Mouse (Mus musculus): ENCODE measurements around the gene Rmnd5b. TPM values are rescaled to one million over a fixed set of nuclear protein-coding genes. Genes with fewer than 3 reads are reported as not detected.
"Not testable (repeated sequence)": the region's sequence is repeated elsewhere in the genome, so short reads cannot be mapped to it uniquely, and the experiment has no call there.

Gene Rmnd5b
- total RNA-seq, 4 experiments from 2014 or later: 52.4 to 58.6 (median 55.4) TPM

DNA sequence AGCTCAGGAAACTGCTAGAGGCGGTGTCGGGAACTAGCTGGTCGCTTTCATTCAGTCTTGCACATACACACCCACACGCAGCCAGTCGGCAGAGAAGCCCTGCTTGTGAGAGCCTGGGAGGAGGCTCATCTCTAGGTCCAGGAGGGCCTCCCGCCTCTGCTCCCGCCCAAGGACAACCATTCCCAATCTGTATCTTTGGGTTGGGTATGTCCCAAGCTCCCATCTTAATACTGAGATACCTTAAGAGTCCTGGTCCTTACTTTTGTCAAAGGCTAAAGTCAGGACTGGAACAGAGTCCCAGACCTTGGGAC is 14.1 kb upstream of the Rmnd5b start:
- no peak for DNase-seq (ENCODE audit: low spot score in 2 of 2)

DNA sequence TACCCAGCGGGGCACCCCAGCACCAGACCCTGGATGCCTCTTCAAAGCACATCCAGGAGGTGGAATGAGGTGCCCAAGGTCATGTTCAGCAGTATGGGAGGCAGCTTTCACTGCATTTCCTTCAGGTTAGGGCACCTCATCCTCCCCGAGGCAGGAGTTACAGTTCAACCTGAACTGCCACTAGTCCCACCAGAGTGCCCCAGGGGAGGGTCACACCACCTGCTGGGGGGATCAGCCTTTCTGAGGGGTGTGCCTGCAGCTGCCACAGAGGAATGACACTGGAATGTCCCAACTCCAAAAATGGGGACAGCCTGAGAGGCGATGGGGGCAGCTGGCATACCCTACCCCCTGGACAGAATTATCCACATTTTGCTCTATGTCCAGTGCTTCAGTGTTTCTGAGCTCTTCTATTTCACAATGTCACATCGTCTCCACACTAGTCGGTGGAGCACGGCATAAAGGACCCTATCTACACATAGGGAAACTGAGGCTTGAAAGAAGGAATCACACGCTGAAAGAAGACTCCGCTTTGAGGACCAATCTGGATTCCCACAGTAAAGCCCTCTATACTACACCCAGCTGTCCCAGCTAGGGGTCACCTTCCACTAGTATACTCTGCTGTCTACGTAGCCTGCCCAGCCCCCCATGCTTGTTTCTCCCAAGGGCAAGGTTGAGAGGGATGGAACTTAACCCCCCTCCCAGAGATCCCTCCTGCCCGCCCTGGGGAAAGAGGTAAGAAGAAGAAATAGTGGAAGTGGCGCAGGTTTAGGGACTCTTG is 13.6 kb upstream of the Rmnd5b start:
- DNase-seq (ENCODE audit: low spot score in 2 of 2): no peak

DNA sequence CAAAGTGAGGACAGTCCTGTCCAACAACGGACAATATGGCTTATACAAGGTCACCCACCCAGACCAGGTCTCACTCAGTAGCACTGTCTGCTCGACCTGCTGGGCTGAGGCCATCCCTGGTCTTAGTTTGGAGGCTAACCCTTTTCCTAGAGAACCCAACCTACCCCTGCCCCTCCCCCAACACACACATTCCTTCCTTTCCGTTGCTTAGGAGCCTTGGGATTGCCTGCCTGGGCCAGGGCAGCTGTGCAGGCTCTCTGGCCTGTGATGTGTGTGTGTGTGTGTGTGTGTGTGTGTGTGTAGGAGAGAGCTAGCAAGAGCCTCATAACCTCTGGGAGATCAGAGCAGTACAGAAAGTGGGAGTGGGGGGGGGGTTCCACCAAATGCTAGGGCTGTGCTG is 12.9 kb upstream of the Rmnd5b start:
- no peak for DNase-seq (ENCODE audit: low spot score in 2 of 2)

DNA sequence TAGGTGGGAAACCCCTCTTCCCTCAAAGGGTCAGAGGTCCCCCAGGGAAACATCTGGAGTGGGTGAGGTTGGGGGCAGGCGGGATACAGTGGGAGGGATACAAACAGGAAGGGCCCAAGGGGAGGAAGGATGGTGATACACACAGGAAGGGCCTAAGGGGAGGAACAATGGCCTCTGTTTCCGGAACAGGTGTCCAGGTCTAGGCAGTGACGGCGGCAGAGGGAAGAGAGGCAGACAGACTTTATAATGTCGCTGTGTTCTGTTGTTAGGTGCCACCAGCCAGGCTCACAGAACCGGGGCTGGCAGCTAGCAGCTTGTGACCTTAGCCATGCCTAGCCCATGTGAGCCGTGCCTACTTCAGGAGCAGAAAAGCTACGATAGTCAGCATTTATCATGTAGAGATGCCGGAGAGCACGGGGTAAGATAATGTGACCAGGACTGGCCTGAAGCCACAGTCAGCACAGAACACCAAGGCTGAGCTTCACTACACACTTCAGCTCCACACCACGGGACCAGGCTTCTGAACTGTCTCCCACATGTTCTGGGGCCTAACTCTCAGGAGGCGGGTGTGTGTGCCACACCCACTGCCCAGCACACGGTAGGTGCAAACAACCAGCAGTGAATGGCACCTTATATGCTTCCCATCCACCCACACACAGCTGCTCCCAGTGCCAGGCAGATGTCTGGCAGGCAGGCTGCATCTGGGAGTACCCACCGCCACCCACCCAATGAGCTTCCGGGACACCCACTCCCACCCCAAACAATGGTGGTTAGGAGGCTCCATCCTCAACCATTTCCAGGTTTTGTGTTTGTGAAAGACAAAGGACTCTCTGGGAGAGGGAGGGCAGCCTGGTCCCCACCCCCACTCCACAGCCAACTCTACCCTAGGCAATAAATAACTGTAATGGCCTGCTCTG is 11.3 kb upstream of the Rmnd5b start:
- no peak for DNase-seq (ENCODE audit: low spot score in 2 of 2)

DNA sequence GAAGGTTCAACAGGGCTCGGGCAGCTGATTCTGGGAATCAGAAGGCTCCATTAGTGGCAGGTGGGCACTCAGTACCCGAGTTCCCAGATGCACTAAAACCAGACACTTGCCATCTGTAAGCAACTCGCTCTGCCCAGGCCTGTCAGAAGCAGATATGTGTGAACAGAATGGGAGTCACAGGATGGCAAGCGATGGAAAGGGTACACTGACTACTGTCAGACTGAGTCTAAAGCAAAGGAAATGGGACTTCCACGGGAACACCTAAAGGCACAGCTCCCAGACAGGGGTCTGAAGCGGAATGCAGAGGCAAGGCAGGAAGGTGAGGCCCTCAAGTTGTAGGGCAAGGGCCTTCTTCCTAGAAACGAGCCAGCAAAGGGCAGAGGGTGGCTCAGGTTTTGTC is 10.5 kb upstream of the Rmnd5b start:
- DNase-seq (ENCODE audit: low spot score in 2 of 2): peak in 1 of 2 experiments; percentile 2

DNA sequence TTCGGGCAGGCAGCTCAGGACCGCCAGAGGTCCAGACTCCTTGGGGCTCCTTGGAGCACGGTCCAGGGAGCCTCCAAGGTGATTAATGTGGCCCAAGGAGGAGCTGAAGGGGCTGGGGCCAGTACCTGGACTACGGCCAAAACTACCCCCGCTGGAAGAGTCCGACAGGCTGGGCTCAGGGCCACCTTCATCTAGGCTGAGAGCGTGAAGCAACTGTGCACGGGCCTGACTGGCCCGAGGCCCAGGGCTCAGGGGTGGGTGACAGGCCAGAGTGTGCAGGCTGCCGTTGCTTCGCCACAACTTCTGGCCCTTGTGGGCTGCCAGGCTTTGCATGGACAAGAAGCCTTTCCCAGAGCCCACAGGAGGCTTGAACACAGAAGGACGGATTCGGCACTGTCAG is 9.6 kb upstream of the Rmnd5b start:
- DNase-seq (ENCODE audit: low spot score in 2 of 2): no peak

DNA sequence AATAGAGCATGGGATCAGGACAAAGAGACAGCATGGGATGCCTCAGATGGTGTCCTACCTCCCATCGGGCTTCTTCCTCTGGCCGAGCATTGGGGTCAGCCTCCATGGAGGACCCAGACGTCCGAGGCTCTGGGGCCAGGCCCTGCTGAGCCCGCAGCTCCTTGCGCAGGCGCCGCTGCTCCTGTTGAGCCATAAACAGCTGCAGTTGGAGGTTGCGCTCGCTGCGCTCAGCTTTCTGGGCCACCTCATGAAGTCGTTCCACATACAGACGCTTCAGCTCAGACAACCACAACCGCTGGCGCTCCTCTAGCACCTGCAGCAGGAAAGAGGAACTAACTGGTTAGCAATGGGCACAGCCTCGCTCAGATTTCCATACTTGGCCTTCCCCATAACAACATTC is 8.5 kb upstream of the Rmnd5b start:
- DNase-seq (ENCODE audit: low spot score in 2 of 2): no peak

DNA sequence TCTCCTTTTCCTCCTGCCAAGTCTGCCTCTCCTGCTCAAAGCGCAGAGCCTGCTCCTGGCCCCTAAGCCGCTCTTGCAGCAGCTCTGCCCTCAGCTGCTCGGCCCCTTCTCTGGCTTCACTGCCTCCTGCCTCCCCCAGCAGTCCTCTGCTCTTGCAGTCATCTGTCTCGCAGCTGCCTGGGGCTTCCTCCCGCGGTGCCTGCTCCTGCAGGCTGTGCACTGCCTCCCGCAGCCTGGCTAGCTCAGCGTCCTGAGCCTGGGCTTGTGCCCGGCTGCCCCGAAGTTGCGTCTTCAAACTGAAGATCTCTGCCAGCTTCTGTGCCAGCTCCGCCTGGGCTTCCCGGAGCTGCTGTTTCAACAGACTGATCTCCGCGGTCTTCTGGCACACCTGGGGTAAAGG is 8.1 kb upstream of the Rmnd5b start:
- DNase-seq (ENCODE audit: low spot score in 2 of 2): no peak

DNA sequence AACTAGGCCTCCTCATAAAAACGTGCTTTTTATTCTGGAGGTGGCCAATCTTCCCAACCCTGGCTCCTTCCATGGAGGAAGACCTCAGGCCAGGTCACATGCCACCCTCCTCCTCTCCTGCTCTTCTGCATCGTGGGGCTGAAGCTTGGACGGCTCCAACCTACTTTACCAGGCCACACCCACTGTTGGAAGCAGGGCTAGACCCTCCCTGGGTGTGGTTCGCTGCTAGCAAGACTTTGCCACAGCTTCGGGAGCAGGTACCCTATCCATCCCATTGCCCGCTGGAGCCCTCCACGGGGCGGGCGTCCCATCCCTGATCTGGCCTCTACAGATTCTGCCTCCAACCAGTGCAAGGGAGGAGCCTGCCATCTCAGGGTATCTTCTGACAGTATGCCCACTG is 7.5 kb upstream of the Rmnd5b start:
- no peak for DNase-seq (ENCODE audit: low spot score in 2 of 2)

DNA sequence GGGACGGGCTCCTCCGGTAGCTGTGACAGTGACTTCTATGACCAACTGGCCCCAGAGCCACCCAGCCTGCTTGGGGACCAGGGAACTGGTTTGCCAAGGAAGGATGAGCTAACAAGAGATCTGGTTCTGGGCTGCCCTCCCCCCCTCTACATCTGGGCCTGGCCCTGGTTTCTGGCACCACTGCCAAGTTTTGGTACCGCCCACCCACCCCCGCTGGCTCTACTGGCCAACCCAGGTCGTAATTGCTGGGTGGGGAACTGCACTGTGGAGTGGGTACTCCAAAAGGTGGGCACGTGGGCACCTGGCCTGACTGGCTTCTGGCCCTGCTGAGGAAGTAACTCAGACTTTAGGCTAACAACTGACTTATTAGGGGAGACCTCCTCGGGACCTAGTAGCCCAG is 5.1 kb upstream of the Rmnd5b start:
- DNase-seq (ENCODE audit: low spot score in 2 of 2): no peak

DNA sequence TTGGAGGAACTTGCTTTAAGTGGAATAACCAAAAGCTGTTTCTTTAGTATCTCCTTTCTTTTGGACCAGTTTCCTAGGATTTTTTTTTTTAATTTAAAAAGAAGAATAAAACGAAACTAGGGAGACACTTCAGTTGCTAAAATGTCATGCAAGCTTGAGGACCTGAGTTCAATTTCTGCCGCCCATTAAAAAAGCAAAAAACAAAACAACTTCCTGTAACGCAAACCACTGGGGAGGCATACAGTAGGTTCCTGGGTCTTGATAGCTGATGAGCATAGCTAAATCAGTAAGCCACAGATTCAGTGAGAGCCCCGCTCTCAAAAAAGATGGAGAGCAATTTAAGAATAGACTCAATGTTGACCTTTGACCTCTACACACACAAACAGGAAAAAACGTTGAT is 2.8 kb upstream of the Rmnd5b start:
- no peak for DNase-seq (ENCODE audit: low spot score in 2 of 2)

DNA sequence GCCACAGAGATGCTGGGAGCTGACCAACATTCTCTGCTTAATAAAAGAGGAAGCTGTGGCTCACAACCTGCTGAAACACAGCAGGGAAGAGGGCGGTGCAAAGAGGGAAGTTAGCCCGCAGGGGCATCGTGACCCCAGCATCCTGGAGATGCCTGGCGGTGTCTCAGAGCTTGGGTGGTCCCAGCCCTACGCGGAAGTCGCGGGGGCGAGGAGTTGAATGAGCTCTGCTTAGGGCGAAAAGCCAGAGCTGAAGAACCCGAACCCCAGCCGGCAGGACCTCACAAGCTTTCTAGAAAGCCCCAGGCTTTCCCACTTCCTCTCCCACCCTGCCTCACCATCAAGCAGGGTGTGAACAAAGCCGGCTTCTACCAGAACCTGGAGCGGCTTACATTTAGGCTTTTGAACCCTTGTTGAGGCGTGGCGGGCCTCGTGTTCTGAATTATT is 2.3 kb upstream of the Rmnd5b start:
- DNase-seq (ENCODE audit: low spot score in 2 of 2): no peak

DNA sequence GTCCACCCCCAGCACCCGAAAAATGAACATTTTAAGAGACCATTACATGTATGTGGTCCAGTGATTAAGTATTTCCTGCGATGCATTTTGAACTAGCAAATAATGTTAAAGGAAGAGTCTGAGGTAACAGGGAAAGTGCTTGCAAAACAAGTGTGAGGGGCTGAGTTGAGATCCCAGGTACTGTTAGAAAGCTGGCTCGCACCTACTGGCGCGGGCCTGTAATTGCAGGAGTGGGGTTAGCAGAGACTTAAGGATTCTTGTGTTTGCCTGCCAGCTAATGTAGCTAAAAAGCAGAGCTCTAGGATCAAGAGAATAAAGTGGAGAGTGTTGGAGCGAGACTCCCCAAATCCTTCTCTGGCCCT is 608 bp upstream of the Rmnd5b start:
- DNase-seq (ENCODE audit: low spot score in 2 of 2): no peak

DNA sequence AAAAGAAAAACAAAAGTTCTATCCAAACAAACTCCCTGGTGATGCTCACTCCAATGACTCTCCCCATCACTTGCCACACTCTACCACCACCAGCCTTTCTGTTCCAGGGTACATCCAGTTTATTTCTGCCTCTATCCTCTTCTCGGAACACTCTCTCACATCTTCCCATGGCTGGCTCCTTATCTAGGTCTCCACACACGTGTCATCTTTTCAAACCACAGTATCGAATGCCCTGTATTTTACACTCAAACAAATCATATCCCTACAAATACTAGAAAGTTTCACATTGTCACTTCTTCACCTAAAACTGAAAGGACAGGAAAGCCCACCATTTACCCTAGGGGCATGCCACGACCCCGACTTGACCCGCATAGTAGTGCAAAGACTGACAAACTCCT is 570 bp downstream of the Rmnd5b start:
- no peak for DNase-seq (ENCODE audit: low spot score in 2 of 2)

DNA sequence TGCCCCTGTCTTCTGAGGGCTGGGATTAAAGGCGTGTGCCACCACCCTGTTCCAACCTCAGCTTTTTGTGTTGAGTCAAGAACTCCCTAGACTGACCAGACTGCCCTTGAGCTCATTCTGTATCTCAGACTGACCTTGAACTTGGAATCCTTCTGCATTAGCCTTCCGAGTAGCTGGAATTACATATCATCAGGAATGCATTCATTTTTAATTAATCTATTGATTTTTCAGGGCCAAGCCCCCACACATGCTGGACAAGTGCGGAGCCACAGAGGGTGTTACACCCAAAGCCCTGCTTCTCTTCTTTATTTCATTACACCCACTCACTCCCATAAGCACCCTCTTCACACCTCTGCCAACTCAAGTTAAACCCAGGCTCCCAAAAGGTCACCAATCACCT is 2.0 kb downstream of the Rmnd5b start:
- DNase-seq (ENCODE audit: low spot score in 2 of 2): no peak

DNA sequence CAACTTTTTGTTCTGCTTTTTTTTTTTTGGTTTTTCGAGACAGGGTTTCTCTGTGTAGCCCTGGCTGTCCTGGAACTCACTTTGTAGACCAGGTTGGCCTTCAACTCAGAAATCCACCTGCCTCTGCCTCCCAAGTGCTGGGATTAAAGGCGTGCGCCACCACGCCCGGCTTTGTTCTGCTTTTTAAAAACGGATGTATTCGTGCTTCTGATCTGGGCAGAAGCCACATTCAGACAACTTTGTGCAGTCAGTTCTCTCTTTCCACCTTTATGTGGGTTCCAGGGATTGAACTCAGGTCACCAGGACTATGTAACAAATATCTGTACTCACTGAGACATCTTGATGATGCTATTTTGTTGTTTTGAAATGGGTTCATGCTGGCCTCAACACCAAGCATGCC is 2.5 kb downstream of the Rmnd5b start:
- not testable (repeated sequence) for DNase-seq (ENCODE audit: low spot score in 2 of 2)

DNA sequence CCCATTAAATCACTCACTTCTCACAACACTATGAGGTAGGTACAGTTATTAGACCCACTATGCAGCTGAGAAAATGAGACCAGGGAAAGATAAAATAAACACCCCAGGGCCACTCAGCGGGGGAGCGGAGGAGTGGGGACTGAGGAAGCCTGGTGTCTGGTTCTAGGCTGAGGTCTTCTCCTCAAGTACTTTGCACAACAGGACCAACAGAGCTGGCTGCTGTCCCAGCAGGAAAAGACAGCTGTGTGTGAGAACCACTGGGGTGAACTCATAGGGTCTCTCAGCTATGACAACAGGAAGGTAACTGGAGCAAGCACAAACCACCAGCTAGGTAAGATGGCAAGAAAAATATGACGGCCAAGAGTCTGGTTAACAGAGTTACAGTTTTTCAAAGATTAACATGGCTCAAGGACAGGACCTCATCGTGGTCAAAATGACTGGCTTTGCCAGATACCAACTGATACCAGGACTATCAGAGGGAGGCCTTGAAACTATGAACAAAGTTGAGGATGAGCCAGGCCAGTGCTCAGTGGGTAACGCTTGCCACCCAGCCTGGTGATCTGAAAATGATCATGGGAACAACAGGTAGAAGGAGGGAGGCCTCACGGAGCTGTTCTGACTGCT is 3.5 kb downstream of the Rmnd5b start:
- no peak for DNase-seq (ENCODE audit: low spot score in 2 of 2)

DNA sequence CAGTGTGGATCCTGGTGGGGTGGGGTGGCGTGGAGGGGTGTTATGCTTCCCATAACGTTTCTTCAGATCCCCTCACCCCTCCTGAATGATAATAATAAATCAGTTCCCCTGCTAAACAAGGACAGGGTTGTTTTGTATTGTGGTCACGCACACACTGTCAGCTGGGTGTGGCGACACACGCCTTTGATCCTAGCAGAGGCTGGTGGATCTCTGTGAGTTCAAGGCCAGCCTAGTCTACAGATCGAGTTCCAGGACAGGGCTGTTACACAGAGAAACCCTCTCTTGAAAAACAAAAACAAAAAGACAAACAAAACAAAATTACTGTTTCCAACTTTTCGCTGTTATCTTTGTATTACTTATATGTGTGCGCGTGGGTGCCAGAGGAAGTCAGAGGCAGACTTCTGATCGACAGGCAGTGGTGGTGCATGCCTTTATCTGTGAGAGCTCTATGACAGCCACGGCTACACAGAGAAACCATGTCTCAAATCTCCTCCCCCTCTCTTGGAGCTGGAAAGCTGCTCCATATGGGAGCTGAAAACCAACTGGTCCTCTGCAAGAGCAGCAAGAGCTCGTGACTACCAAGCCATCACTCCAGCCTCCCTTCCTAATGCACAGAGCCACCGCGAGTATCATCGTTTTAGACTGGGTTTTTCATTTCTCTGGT is 5.9 kb downstream of the Rmnd5b start:
- peak; percentile 67 to 72 for DNase-seq (ENCODE audit: low spot score in 2 of 2)

DNA sequence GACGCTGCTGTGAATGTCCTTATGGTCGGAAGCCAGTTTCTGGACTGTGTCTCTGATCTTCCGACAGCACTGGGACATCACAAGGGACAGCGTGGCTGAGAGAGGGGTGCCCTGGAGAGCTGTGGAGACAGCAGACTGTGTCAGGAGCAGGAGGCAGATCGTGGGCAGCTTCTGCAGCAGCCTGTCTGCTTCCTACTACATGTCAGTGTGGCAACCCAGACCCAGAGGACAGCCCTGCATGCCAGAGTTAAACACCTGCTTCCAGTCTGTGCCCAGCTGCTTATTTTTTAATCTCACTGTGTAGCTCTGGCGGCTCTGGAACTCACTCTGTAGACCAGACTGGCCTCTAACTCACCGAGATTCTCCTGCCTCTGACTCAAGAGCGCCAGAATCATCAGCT is 7.8 kb downstream of the Rmnd5b start:
- DNase-seq (ENCODE audit: low spot score in 2 of 2): no peak

DNA sequence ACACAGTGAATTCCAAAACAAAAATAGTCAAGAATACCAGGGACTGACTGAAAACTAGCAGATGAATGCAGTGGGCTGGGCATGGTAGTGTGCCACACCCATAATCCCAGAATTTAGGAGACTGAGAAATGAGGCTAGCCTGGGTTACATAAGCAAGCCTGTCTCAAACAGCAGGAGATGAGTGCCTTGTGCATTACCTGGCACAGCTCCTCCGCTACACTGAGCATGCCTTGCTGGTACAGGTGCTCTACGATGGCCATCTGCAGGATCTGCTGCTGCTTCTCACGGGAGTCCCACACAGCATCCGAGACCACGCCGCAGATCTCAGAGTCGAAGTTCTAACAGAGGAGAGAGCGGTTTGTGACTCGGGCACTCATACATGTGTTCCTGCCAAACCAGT is 8.3 kb downstream of the Rmnd5b start:
- DNase-seq (ENCODE audit: low spot score in 2 of 2): peak; percentile 57 to 58

DNA sequence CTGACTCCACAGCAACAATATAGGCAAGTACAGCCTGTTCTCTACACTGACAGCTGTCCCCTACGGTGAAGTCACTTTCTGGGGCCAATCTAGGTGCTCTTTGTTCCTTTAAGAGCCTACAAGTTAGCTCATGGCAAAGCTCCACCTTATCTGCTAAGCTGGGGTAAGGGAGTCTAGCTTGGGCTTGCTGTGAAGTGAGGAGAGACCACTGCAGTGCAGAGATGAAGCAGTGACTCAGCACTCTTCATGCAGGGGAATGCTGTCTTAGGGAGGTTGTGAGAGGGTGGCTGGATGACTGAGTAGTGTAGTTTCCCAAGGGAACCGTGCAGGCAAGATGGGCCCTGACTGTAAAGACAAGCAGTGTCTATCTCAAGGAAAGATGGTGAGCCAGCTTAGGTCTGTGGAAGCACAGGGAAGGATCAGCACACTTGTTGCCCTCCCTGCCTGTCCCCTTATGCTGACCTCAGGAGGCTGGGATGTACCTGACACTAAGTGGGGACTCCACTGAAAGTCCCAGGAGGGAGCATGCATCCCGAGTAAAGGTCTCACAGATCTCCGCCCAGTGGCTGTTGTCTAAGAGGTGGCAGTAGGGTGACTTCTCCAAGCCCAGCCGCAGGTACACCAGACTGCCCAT is 10.4 kb downstream of the Rmnd5b start:
- no peak for DNase-seq (ENCODE audit: low spot score in 2 of 2)
